Mouse (Mus musculus): ENCODE measurements around the gene Insr. TPM values are rescaled to one million over a fixed set of nuclear protein-coding genes. Genes with fewer than 3 reads are reported as not detected.
A peak's percentile ranks its signal among the peaks of the same experiment; 100 is the strongest.

Insr gene
- polyA plus RNA-seq, 1 experiment = 24.0 TPM

- no peak overlapping the region for H3K27ac ChIP-seq (ENCODE audit: insufficient read depth, low read depth, low read length)
- no peak for TF ChIP-seq CTCF (IDR thresholded peaks at IDR 0.05; ENCODE audit: low read depth, low read length)
- TF ChIP-seq POLR2A (IDR thresholded peaks at IDR 0.05; ENCODE audit: borderline replicate concordance, low read depth, low read length) = no peak
- H3K4me1 ChIP-seq (ENCODE audit: control insufficient read depth, insufficient read depth, low read length) = peaks cover 24% of the 10 kb centered on the region
- no peak overlapping the region for H3K4me3 ChIP-seq (ENCODE audit: insufficient read depth, low read length)
Observed at GRCm38 (mm10) chr8:3309636-3310035, 30.2 kb upstream of the Insr start.

- H3K27ac ChIP-seq (ENCODE audit: insufficient read depth, low read depth, low read length) = peak overlapping the region; percentile 52
- peak overlapping the region; percentile 22; the same call in 1 of the 2 replicates for H3K4me3 ChIP-seq (ENCODE audit: insufficient read depth, low read length)
- H3K4me1 ChIP-seq (ENCODE audit: control insufficient read depth, insufficient read depth, low read length) = peaks cover 18% of the 10 kb centered on the region
Observed at GRCm38 (mm10) chr8:3308205-3308800, 28.9 kb upstream of the Insr start.

- TF ChIP-seq POLR2A (IDR thresholded peaks at IDR 0.05; ENCODE audit: borderline replicate concordance, low read depth, low read length) (no peak), CTCF (IDR thresholded peaks at IDR 0.05; ENCODE audit: low read depth, low read length) (no peak)
- Histone ChIP-seq H3K27ac (ENCODE audit: insufficient read depth, low read depth, low read length) (no peak overlapping the region), H3K4me3 (ENCODE audit: insufficient read depth, low read length) (no peak overlapping the region), H3K4me1 (ENCODE audit: control insufficient read depth, insufficient read depth, low read length) (no peaks in the 10 kb centered on the region)
Observed at GRCm38 (mm10) chr8:3302131-3302530, 22.7 kb upstream of the Insr start.

DNA sequence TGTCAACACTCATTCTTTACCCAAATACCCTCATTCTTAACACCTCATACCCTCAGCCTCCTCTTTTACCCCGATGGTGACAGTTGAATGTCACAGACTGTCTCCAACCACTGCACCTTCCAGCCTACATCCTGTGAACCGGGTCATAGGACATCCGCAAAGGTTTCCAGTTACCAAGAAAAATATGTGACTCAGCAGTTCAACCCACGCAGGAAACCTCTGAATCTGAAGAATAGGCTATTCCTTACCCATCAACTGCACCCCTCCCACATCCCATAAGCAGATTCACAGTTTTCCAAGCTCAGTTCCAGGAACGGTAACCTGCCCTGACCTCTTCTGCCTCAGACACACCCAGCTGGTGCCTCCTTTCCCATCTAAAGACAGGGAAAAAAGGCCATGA lies 19.9 kb upstream of the Insr start:
- no peak overlapping the region for H3K27ac ChIP-seq (ENCODE audit: insufficient read depth, low read depth, low read length)
- H3K4me3 ChIP-seq (ENCODE audit: insufficient read depth, low read length) = no peak overlapping the region
- H3K4me1 ChIP-seq (ENCODE audit: control insufficient read depth, insufficient read depth, low read length) = no peaks in the 10 kb centered on the region
- no peak for TF ChIP-seq POLR2A (IDR thresholded peaks at IDR 0.05; ENCODE audit: borderline replicate concordance, low read depth, low read length)
- no peak for TF ChIP-seq CTCF (IDR thresholded peaks at IDR 0.05; ENCODE audit: low read depth, low read length)

DNA sequence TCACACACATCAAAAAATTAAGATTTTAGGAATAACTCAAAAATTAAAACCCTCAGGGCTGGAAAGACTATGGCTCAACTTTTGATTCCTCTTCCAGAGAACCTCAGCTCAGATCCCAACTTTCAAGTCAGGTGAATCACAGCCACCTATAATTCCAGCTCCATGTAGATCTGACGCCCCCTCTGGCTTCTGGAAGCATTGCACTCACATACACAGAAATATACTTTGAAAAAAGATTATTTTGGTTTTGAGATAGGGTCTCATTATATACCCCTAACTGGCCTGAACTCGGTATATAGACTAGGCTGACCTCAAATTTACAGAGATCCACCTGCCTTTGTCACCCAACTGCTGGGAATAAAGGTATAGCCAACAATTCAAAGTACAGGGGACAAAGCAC lies 6.4 kb upstream of the Insr start:
- TF ChIP-seq CTCF (IDR thresholded peaks at IDR 0.05; ENCODE audit: low read depth, low read length) (no peak), POLR2A (IDR thresholded peaks at IDR 0.05; ENCODE audit: borderline replicate concordance, low read depth, low read length) (no peak)
- H3K4me3 ChIP-seq (ENCODE audit: insufficient read depth, low read length) = no peak overlapping the region
- H3K27ac ChIP-seq (ENCODE audit: insufficient read depth, low read depth, low read length) = no peak overlapping the region
- H3K4me1 ChIP-seq (ENCODE audit: control insufficient read depth, insufficient read depth, low read length) = peaks cover 22% of the 10 kb centered on the region

DNA sequence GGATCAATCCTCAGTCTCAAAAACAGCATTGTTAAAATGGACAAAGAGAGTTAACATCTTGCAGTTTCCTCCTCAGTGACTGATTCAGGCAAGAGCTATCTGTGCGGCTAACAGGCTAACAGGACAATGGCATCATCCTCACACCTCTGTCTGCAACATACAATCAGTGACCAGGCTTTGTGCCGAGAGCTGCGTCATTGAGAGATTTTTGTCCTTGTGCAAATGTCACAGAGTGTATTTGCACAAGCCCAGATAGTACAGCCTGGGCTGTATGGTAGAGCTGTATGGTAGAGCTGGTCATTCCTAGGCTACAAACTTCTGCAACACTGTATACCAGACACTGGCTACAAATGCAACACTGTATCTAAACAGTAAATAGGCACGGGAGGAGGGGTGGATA lies 5.2 kb upstream of the Insr start:
- no peak for TF ChIP-seq POLR2A (IDR thresholded peaks at IDR 0.05; ENCODE audit: borderline replicate concordance, low read depth, low read length)
- no peak for TF ChIP-seq CTCF (IDR thresholded peaks at IDR 0.05; ENCODE audit: low read depth, low read length)
- no peak overlapping the region for H3K4me3 ChIP-seq (ENCODE audit: insufficient read depth, low read length)
- peaks cover 19% of the 10 kb centered on the region for H3K4me1 ChIP-seq (ENCODE audit: control insufficient read depth, insufficient read depth, low read length)
- H3K27ac ChIP-seq (ENCODE audit: insufficient read depth, low read depth, low read length) = no peak overlapping the region

DNA sequence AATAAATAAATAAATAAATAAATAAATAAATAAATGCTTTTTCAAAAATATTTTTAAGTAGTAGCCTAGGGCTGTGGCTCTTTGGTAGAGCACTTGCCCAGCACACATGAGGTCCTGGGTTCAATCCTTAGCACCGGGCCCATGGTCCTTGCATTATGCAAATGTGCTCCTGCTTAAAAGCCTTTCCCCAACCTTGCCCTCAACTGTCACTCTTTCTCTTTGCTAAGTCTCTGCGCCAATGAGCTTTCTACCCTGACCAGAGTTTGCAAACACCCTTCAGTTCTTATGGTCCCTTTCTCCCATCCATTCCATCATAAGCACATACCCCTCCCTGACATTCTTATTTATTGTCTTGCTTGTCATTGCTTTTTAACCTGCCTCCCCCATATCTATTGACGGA lies 1.9 kb upstream of the Insr start:
- TF ChIP-seq POLR2A (IDR thresholded peaks at IDR 0.05; ENCODE audit: borderline replicate concordance, low read depth, low read length) (no peak), CTCF (IDR thresholded peaks at IDR 0.05; ENCODE audit: low read depth, low read length) (no peak)
- H3K4me1 ChIP-seq (ENCODE audit: control insufficient read depth, insufficient read depth, low read length) = peaks cover 12% of the 10 kb centered on the region
- no peak overlapping the region for H3K27ac ChIP-seq (ENCODE audit: insufficient read depth, low read depth, low read length)
- no peak overlapping the region for H3K4me3 ChIP-seq (ENCODE audit: insufficient read depth, low read length)

DNA sequence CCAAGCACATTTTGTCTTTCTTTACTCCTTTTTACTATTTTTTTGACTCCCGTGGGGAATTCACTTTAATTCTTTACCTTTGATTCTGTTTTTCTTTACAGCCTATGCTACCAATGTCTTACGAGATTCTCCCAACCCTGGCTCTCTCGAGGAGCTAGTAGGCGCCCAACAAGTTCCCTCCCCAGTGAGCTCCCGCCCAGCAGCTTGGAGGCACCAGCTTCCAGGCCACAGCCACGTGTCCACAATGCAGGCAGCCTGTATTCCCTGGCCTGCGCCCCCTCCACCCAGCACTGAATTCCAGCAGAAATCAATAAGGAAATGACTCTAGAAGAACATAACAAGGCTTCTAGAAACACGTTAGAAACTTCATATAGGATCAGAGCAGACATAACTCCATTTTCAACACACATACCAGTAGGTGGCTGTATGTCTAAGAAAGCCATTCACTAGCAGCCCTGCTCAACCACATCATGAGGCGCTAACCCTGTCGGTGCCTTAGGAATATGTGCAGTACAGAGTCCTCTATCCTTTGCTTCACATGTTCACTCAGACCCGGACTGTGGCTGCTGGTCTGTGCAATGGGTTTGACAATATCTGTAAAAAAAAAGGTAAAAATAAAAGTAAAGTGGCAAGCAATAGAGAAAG lies 971 bp upstream of the Insr start:
- H3K27ac ChIP-seq (ENCODE audit: insufficient read depth, low read depth, low read length) = no peak overlapping the region
- no peak for TF ChIP-seq CTCF (IDR thresholded peaks at IDR 0.05; ENCODE audit: low read depth, low read length)
- no peak for TF ChIP-seq POLR2A (IDR thresholded peaks at IDR 0.05; ENCODE audit: borderline replicate concordance, low read depth, low read length)
- H3K4me3 ChIP-seq (ENCODE audit: insufficient read depth, low read length) = no peak overlapping the region
- H3K4me1 ChIP-seq (ENCODE audit: control insufficient read depth, insufficient read depth, low read length) = peaks cover 14% of the 10 kb centered on the region

DNA sequence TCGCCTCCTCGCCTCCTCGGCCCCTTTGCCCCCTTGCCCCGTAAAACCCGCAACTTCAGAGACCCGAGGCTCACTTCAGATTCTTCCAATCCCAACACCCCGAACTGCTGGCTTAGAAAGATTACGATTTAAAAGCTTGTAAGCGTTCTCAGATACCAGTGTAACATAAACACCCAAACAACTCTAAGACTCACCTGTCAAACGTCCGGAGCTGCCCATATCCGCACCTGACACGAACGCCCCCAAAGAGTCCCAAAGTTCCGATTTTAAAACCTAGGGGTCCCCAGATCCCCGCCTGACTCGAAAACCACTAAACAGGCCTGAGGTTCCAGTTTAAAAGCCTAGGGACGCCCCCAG lies 282 bp upstream of the Insr start:
- TF ChIP-seq POLR2A (IDR thresholded peaks at IDR 0.05; ENCODE audit: borderline replicate concordance, low read depth, low read length) (no peak), CTCF (IDR thresholded peaks at IDR 0.05; ENCODE audit: low read depth, low read length) (no peak)
- H3K27ac ChIP-seq (ENCODE audit: insufficient read depth, low read depth, low read length) = no peak overlapping the region
- H3K4me1 ChIP-seq (ENCODE audit: control insufficient read depth, insufficient read depth, low read length) = peaks cover 18% of the 10 kb centered on the region
- peak overlapping the region; percentile 98 for H3K4me3 ChIP-seq (ENCODE audit: insufficient read depth, low read length)

GRCm38 (mm10) chr8:3278181-3278820 lies 1.1 kb downstream of the Insr start:
- TF ChIP-seq POLR2A (IDR thresholded peaks at IDR 0.05; ENCODE audit: borderline replicate concordance, low read depth, low read length) = no peak
- no peak for TF ChIP-seq CTCF (IDR thresholded peaks at IDR 0.05; ENCODE audit: low read depth, low read length)
- Histone ChIP-seq H3K4me1 (ENCODE audit: control insufficient read depth, insufficient read depth, low read length) (peaks cover 24% of the 10 kb centered on the region), H3K27ac (ENCODE audit: insufficient read depth, low read depth, low read length) (no peak overlapping the region), H3K4me3 (ENCODE audit: insufficient read depth, low read length) (peak overlapping the region; percentile 98)
